Mouse (Mus musculus) gastrocnemius, postnatal 36 days (tissue): ENCODE measurements around the gene Msln. TPM values are rescaled to one million over a fixed set of nuclear protein-coding genes. Genes with fewer than 3 reads are reported as not detected.

Experiments used
- DNase-seq, 2 experiments: peaks; one replicate each; pipeline ENCODE4 v3.0.0; 2022
- intact Hi-C: fragments of 180-260 bp; cut with DNase I; formaldehyde crosslinking; loops from one replicate; pipeline ENCODE4 v1.15.1; 2025
- long read RNA-seq, 2 experiments: library from polyadenylated mRNA; stranded (forward); transcript quantifications; one replicate each; pipeline ENCODE4 v2.0.0; 2021
- total RNA-seq, 2 experiments: library from RNA; stranded (reverse); gene quantifications; 2 replicates each; pipeline ENCODE4 v1.2.3; 2021

Gene Msln
- total RNA-seq = under 1 TPM in 1 of 2 experiments, not detected in 1; 0.44 TPM
- long read RNA-seq, experiment 1 = 0 reads
- long read RNA-seq, experiment 2 = 0 reads

GRCm38 (mm10) chr17:25754241-25754640 lies at the start of gene Msln:
Gene Msln, minus strand, starts transcription at chr17:25754378.
- DNase-seq = no peak
- intact Hi-C loops = no loop called here

DNA sequence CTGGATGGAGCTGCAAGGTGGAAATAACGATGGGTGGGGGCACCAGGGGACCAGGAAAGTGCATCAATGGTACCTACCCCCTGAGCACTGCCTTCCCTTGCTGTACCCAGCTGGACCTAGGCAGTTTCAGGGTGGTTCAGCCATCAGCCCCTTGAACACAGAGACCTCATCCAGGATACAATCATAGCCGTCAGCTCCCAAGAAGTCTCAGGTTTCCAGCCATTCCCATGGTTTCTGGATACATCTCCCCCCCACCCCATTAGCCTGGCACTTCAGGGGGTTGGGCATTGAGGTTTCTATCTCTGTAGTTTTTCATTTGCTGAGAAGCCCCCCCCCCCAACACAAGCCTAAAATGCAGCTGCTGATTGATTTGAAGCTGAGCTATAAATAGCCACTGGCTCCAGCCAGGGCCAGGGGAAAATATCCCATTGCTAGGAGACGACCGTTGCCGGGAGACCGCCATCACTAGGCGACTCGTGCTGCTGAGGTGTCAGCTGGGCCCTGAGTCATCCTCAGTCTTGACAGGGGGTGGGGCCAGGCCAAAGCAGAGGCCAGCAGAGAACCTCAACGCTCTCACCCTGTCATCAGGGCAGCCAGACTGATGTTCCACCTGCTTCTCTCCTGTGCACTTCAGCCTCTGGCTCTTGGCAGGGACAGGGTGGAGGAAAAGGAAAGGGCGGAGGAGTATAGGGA lies 48.8 kb upstream of the Msln start:
- DNase-seq = no peak
- intact Hi-C loops = loop anchor here (5.0 kb wide), 1 partner anchor 71 kb away; no protein-coding TSS in a partner anchor

DNA sequence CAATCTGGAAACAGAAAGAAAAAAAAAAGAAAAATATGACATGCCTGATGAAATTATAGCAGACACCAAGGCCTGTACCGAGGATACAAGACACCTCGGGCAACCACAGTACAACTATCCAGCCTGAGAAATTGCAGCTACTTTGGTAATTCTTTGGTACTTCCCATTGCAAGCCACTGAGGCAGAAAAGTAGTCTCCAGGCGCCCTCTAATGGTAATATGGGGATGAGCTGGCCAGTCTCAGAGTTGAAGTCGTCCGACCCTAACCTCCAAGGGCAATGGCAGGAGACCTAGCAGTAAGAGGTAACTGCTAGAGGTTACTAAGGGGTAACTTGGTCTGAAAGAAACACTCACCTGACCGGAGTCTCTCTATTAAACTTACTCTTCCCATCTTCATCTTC lies 46.9 kb upstream of the Msln start:
- intact Hi-C loops = loop anchor here (1.0 to 5.0 kb wide), 2 partner anchors 28 to 69 kb away; partner anchors contain the start of gene Narfl
- peak in 1 of 2 experiments; percentile 49 for DNase-seq

- intact Hi-C loops = loop anchor here (2.0 kb wide), 1 partner anchor 22 kb away; no protein-coding TSS in a partner anchor
- DNase-seq = peak; percentile 76 to 86
Observed at GRCm38 (mm10) chr17:25796951-25797369, 42.8 kb upstream of the Msln start, which contains the start of gene Metrn. Gene Metrn, minus strand, starts transcription at chr17:25797136.

DNA sequence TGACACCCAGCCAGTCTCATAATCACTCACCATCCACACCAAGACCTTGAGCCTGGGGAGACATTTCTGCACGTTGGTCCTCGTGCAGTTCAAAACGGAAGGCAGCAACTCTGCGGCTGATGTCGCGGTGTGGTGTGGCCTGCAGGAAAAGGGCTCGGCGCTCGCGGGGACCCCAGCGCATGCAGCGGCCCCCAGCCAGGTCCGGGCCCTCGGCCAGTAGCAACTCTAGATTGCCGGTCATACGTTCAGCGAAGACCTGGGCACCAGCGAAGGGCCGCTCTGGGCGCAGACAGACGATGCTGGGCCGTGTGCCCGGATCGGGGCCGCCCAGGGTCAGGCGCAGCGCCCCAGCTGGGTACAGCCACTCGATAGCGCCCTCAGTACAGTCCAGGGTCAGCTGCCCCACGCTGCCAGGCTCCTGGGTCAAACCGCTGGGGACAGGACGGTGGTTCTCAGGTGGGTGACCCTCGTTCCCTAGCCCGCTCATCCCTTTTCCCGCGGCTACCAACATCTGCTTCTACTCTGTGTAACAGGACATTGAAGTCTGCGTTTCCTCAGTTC lies 42.1 kb upstream of the Msln start:
- peak; percentile 50 to 56 for DNase-seq
- intact Hi-C loops = loop anchor here (2.0 kb wide), 1 partner anchor 21 kb away; no protein-coding TSS in a partner anchor

DNA sequence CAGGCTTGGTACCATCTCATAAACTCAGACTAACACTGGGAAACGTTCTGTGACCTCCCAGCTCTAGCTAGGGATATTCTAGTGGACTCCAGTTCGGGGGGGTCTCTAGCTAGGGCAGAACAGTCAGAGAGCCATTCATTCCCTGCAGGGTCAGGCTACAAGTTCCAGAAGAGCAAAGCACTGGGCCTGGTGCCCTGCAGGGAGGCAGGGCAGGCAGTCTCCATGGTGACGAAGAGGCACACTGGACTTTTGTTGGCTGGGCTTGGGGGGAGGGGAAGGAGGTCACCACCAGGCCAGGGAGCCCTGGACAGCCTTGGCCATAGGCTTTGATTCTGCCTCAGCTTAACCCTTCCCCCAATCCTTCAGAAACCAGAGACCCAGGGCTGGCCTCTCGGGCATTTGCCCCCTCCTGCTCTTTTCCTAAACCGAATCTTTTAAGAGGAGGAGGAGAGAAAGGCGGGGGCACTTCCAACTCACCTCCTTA lies 41.5 kb upstream of the Msln start, which contains the start of gene AC134908.4:
Gene AC134908.4 (minus strand): TSS at position 51 of the 484 bp plus-strand sequence.
- intact Hi-C loops = loop anchor here (2.0 kb wide), 1 partner anchor 21 kb away; no protein-coding TSS in a partner anchor
- no peak for DNase-seq

- intact Hi-C loops = no loop called here
- DNase-seq = no peak
Observed at GRCm38 (mm10) chr17:25794998-25795397, 40.8 kb upstream of the Msln start.

GRCm38 (mm10) chr17:25794197-25794596 lies 40.0 kb upstream of the Msln start:
- intact Hi-C loops = no loop called here
- DNase-seq = no peak

- DNase-seq = peak in 1 of 2 experiments; percentile 66
- intact Hi-C loops = no loop called here
Observed at GRCm38 (mm10) chr17:25792615-25793014, 38.4 kb upstream of the Msln start, which contains the start of gene Fam173a. Gene Fam173a, minus strand, starts transcription at chr17:25792901.

DNA sequence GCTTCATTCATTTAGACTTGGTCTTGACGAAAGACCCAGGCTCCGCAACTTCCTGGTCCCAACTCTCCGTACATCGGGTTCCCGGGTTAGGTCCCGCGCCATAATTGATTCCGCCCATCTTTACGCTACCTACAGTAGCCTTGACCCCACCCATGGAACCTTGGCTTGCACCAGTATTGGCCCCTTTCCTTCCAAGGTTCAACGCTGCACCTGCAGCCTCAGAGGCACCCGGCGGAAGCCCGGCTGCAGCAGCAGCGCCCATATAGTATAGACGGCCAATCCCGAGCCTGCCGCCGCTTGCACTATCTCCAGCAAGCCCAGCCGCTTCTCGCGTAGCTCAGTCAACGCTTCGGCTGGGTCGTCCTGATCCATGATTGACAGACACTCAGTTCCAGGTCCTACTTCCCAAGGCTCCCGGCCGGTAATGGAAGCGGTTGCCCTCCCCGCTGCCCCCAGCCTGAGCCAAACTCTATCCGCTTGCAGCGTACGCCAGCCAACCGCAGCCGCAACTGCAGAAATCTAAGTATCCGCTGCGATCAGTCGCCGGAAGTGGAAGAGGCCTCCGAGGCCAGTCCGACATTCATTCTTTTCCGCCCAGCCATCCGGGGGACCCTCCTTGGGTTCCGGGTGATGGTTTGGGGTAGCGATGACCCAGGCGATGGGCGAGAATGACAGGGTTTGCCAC lies 37.8 kb upstream of the Msln start:
- intact Hi-C loops = no loop called here
- DNase-seq = peak; percentile 77 to 88

GRCm38 (mm10) chr17:25791320-25791842 lies 37.2 kb upstream of the Msln start:
- intact Hi-C loops = no loop called here

GRCm38 (mm10) chr17:25786781-25787504 lies 32.8 kb upstream of the Msln start:
- no peak for DNase-seq
- intact Hi-C loops = no loop called here

More at GRCm38 (mm10) chr17:25791320-25791842, 37.2 kb upstream of the Msln start:
- no peak for DNase-seq

DNA sequence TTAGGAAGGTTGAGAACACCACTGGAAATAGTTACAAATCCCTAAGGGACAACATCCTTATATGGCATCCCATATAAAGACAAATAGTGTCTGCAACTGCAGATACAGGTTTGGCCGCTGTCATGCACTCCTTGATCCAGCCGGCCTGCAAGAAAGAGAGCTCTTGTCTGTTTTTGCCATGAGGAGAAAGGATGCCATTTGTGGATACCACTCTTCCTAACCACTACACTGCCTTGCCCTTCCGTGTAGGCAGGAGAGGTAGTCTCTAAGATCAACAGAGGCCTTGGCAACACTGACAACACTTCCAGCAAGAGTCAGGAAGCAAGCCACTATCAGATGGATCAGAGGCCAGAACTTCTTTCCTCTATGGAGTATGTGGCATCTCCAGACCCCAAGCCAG lies 32.1 kb upstream of the Msln start, which contains the start of gene Ccdc78:
Gene Ccdc78 (plus strand): TSS at position 301 of the 400 bp plus-strand sequence.
- intact Hi-C loops = no loop called here
- no peak for DNase-seq

- DNase-seq = peak; percentile 92 to 97
- intact Hi-C loops = no loop called here
Observed at GRCm38 (mm10) chr17:25785281-25785745, 31.1 kb upstream of the Msln start, which contains the start of gene Haghl. Gene Haghl, minus strand, starts transcription at chr17:25785673.

- intact Hi-C loops = no loop called here
- DNase-seq = no peak
Observed at GRCm38 (mm10) chr17:25783861-25784574, 29.8 kb upstream of the Msln start.

DNA sequence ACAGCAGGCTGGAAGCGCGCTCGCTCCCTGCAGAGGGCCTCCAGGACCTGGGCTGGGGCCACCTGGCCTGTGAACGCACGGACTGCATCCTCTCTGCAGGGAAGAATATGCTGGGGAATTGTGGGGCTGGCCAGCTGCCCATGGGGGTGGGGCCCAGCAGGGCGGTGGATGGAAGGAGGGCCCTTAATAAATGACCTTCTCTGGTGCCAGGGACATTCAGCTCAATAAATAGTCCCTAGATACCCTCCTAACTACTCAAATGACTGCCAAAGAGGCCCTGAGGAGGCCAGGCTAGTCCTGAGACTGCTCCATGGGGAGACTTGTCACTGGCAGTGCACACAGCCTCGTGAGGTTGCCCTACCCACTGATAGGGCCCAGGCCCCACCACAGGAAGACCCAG lies 28.9 kb upstream of the Msln start:
- no peak for DNase-seq

GRCm38 (mm10) chr17:25781339-25781738 lies 27.2 kb upstream of the Msln start:
- DNase-seq = no peak
- intact Hi-C loops = no loop called here

More for the DNA sequence above, 28.9 kb upstream of the Msln start:
- intact Hi-C loops = no loop called here

- intact Hi-C loops = no loop called here
- DNase-seq = no peak
Observed at GRCm38 (mm10) chr17:25777948-25778347, 23.8 kb upstream of the Msln start.
